Mouse (Mus musculus): Measurements from ENCODE around the gene Gm20532. TPM values are rescaled to one million over a fixed set of nuclear protein-coding genes. Genes with fewer than 3 reads are reported as not detected.

The Gm20532 gene
- polyA plus RNA-seq, 1 experiment from 2014 or later = not detected

DNA sequence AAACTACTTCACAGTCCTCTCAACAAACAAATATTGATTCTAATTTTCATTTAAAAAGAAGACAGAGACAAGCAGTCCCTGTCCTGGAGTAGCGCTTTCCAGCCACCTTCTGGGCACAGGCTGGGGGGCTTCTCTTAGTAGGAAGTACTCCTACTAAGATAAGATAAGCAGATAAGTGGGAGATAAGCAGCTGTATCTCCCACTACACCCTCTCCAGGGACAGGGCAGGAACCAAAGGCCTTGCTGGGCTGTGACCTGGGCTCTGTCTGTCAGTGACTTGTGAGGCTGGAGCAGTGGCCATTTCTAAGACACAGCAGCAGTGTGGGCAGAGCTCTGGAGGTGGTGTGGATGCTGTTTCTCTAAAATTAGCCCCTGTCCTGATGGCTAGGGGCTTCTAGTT lies 11.1 kb upstream of the Gm20532 start:
- no peaks in the 10 kb centered on the region for H3K36me3 ChIP-seq
- no peak for ATAC-seq (ENCODE audit: low read depth)
- H3K4me1 ChIP-seq (replicated peaks) = peaks cover 31% of the 10 kb centered on the region
- no peak overlapping the region for H3K4me3 ChIP-seq
- peak overlapping the region; percentile 42; the same call in 1 of the 2 replicates for H3K27ac ChIP-seq (replicated peaks)
- no peaks in the 10 kb centered on the region for H3K27me3 ChIP-seq
- H3K9ac ChIP-seq = no peak overlapping the region
- H3K4me2 ChIP-seq = no peak overlapping the region
- WGBS = 89% methylated on average over 1 of the region's 1 CpGs
- H3K9me3 ChIP-seq = no peaks in the 10 kb centered on the region

DNA sequence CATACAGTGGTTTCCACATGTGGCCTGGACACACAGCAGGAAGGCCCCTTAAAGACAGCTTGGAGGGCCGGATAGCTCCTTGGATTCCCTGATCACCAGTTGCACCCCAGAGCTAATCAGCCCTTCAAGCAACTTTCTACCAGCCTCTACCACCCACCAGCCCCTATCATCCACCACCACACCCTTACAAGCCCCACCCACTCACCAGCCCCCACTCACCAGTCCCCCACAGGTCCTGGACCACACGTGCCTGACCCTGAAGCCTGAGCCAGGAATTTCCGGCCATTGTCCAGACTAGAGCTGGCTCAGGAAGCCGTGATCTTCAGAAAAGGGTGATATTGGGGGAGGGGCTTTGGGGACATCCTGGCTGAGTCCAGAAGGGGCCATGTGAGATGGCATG lies 10.6 kb upstream of the Gm20532 start:
- Histone ChIP-seq H3K36me3 (no peaks in the 10 kb centered on the region), H3K9ac (no peak overlapping the region), H3K27ac (replicated peaks) (peak overlapping the region; percentile 42; the same call in 1 of the 2 replicates), H3K4me2 (no peak overlapping the region), H3K9me3 (no peaks in the 10 kb centered on the region), H3K4me3 (no peak overlapping the region), H3K4me1 (replicated peaks) (peaks cover 31% of the 10 kb centered on the region), H3K27me3 (no peaks in the 10 kb centered on the region)
- ATAC-seq (ENCODE audit: low read depth) = no peak
- WGBS = 49% methylated on average over 4 of the region's 4 CpGs

DNA sequence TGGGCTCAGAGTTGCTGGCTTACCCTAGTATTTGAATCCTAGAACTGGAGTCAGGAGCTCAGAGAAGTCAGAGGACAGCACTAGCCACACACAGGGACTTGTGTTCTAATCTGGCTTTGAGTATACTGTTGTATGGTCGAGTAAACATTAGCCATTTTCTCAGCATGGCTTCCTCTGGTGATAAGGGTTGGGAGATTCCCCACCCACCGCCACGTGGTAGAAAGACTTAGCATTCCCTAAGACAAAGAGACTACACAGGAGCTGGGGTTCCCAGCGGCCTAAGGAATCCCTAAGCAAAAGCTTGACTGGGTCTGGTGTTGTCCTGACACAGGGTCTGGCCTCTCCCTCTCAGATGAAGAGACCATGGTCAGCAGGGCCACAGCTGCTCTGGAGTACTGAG lies 10.0 kb upstream of the Gm20532 start:
- no peak overlapping the region for H3K4me3 ChIP-seq
- H3K4me2 ChIP-seq = no peak overlapping the region
- 55% methylated on average over 4 of the region's 4 CpGs for WGBS
- no peak for ATAC-seq (ENCODE audit: low read depth)
- no peaks in the 10 kb centered on the region for H3K9me3 ChIP-seq
- H3K9ac ChIP-seq = no peak overlapping the region
- no peak overlapping the region for H3K27ac ChIP-seq (replicated peaks)
- no peaks in the 10 kb centered on the region for H3K27me3 ChIP-seq
- H3K36me3 ChIP-seq = no peaks in the 10 kb centered on the region
- peaks cover 31% of the 10 kb centered on the region for H3K4me1 ChIP-seq (replicated peaks)

DNA sequence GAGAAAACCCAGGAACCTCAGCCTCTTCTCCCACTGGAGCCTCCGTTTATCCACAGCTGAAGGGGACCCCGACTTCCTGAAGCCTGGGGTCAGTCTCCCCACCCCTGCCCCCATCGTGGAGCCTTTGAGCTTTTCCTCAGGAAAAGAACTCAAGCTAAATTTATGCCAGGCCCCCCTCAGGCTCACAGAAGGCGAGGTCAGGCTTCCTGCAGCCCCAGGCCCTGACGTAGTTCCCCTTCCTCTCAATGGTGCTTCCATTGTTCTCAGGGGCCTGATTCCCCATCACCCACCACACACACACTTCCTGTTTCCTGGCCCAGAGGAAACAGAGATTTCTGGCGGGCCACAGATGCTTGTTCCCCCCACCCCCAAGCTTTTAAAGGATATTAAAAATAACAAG lies 8.1 kb upstream of the Gm20532 start:
- peaks cover 27% of the 10 kb centered on the region for H3K4me1 ChIP-seq (replicated peaks)
- H3K4me3 ChIP-seq = no peak overlapping the region
- 37% methylated on average over 6 of the region's 6 CpGs for WGBS
- peak overlapping the region; percentile 59 for H3K27ac ChIP-seq (replicated peaks)
- H3K36me3 ChIP-seq = no peaks in the 10 kb centered on the region
- H3K9me3 ChIP-seq = no peaks in the 10 kb centered on the region
- H3K9ac ChIP-seq = no peak overlapping the region
- no peak overlapping the region for H3K4me2 ChIP-seq
- no peaks in the 10 kb centered on the region for H3K27me3 ChIP-seq
- no peak for ATAC-seq (ENCODE audit: low read depth)

DNA sequence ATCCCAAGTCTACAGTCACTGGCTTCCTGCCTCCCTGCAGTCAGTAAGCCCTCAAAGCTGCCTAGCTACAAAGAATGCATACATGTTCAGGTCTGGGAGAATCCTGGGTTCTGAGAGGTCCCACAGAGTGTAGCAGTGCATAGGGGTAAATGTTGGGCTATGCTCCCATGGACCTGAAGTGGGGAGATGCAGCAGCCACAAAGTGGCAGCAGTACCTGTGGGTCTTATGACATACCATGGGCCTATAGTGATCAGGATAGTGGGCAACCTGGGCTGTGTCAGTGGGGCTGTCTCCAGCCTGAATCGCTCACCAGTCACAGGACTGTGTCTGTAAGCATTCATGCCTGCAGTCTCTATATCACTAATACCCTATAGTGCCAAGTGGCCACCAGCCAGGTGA lies 6.7 kb upstream of the Gm20532 start, which contains the start of gene Egfl7:
TSS of gene Egfl7 (plus strand) at position 301 of the 400 bp plus-strand sequence.
- no peak within 1 kb of the TSS for H3K4me2 ChIP-seq
- 100% methylated on average over 1 of the region's 1 CpGs for WGBS
- H3K9ac ChIP-seq = no peak within 1 kb of the TSS
- no peaks in the 10 kb centered on the region for H3K36me3 ChIP-seq
- H3K4me1 ChIP-seq (replicated peaks) = peaks cover 16% of the 10 kb centered on the region
- H3K27ac ChIP-seq (replicated peaks) = peak within 1 kb of the TSS; percentile 59
- no peak for ATAC-seq (ENCODE audit: low read depth)
- H3K4me3 ChIP-seq = no peak within 1 kb of the TSS
- H3K27me3 ChIP-seq = no peaks in the 10 kb centered on the region
- no peaks in the 10 kb centered on the region for H3K9me3 ChIP-seq

DNA sequence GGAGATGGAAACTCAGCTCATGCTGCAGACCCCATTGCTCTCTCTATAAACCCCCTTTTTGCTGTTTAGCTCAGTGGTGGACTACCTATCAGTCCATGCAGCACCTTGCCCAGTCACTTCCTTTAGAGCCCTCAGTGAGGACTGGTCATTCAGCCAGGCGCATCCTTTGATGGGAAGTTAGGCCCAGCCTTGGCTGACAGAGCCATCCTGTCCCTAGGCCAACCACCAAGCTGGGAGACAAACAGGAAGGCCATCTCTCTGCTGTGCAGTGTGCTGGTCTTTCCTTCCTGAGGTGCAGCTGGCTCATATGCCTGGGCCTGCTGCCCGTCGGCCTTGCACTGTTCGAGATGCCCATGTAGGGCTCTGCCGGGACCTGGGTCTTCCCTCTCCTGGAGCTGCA lies 5.7 kb upstream of the Gm20532 start:
- ATAC-seq (ENCODE audit: low read depth) = no peak
- 92% methylated on average over 5 of the region's 5 CpGs for WGBS
- Histone ChIP-seq H3K9ac (no peak overlapping the region), H3K36me3 (no peaks in the 10 kb centered on the region), H3K4me1 (replicated peaks) (peaks cover 16% of the 10 kb centered on the region), H3K27me3 (no peaks in the 10 kb centered on the region), H3K9me3 (no peaks in the 10 kb centered on the region), H3K27ac (replicated peaks) (no peak overlapping the region), H3K4me3 (no peak overlapping the region), H3K4me2 (no peak overlapping the region)

DNA sequence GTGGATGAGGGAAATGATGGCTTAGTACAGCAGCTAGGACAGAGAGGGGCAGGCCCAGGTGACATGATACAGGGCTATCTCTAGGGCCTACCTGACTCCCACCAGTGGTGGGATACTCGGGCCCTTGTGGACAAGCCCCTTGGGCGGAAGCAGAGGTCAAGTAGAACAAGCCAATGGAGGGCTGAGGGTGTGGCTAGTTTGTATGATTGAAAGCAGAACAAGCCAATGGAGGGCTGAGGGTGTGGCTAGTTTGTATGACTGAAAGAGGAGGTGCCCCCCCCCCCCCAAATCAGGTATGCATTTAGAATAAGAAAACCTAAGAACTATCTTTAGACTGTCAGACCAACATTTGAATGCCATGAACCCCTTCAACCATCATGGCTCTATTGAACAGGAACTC lies 4.2 kb upstream of the Gm20532 start:
- WGBS = 48% methylated on average over 2 of the region's 2 CpGs
- Histone ChIP-seq H3K9me3 (no peaks in the 10 kb centered on the region), H3K27ac (replicated peaks) (no peak overlapping the region), H3K4me3 (no peak overlapping the region), H3K36me3 (no peaks in the 10 kb centered on the region), H3K4me1 (replicated peaks) (peaks cover 20% of the 10 kb centered on the region), H3K27me3 (no peaks in the 10 kb centered on the region), H3K9ac (no peak overlapping the region), H3K4me2 (no peak overlapping the region)
- ATAC-seq (ENCODE audit: low read depth) = no peak

DNA sequence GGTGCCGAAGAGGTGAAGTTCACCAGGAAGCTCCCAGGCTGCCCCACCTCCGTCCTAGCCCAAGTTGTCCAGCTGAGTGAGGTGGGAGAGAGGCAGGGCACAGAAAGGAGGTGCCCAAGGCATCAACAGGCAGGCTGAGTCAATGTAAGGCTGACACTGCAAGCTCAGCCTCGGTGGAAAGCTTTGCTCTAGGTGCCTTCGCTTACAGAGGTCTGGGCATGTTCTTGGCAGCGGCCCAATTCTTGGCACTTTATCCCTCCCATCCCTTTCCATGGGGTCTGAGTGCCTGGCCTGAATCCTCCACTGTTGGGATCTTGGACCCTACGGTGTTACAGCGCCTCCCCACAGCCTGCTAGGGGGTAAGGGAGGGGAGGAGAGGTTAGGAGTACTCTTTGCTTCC lies 3.7 kb upstream of the Gm20532 start:
- Histone ChIP-seq H3K9me3 (no peaks in the 10 kb centered on the region), H3K4me1 (replicated peaks) (peaks cover 17% of the 10 kb centered on the region), H3K4me3 (no peak overlapping the region), H3K27me3 (no peaks in the 10 kb centered on the region), H3K27ac (replicated peaks) (peak overlapping the region; percentile 49), H3K4me2 (no peak overlapping the region), H3K36me3 (no peaks in the 10 kb centered on the region), H3K9ac (no peak overlapping the region)
- no peak for ATAC-seq (ENCODE audit: low read depth)
- WGBS = 84% methylated on average over 7 of the region's 7 CpGs

DNA sequence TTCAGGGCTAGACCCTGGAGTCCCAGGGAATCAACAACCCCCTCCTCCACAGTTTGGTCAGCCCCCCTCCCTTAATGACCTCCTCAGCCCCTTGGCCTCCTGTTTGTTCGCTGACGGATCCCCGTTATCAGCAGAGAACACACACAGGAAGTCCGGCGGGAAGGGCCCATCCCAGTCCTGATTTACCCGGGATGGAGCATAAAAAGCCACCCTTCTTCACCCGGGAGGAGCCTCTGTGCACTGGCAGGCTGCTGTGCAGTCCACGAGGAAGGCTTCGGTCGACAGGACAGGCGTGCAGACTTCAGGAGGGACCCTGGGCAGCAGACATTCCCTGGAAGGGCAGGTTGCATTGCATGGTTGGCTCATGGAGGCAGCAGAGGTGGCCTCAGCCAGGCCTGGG lies 2.8 kb upstream of the Gm20532 start:
- H3K4me1 ChIP-seq (replicated peaks) = peaks cover 8% of the 10 kb centered on the region; the same call in 1 of the 2 replicates
- no peak for ATAC-seq (ENCODE audit: low read depth)
- no peaks in the 10 kb centered on the region for H3K27me3 ChIP-seq
- no peaks in the 10 kb centered on the region for H3K36me3 ChIP-seq
- H3K4me2 ChIP-seq = no peak overlapping the region
- peak overlapping the region; percentile 51 for H3K4me3 ChIP-seq
- no peaks in the 10 kb centered on the region for H3K9me3 ChIP-seq
- peak overlapping the region; percentile 50 for H3K9ac ChIP-seq
- WGBS = 62% methylated on average over 11 of the region's 11 CpGs
- peak overlapping the region; percentile 65; the same call in 1 of the 2 replicates for H3K27ac ChIP-seq (replicated peaks)

DNA sequence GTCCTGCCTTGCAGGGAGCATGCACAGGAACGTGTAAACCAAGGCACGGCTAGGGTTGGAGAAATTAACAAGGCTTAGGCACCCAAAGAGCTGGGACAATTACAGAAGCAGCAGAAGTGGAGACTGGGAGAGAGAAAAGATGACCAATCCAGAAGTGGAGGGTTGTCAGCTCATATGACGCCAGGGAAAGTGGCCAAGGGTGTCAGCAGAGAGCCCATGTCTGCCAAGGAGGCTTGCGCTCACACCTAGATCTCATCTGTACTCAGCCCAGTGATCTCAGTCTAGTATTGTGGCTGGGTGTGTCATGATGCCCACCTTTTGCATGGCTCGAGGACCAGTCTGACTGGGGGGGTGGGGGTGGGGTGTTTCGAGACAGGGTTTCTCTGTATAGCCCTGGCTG lies 726 bp upstream of the Gm20532 start:
- Histone ChIP-seq H3K36me3 (no peaks in the 10 kb centered on the region), H3K4me2 (no peak overlapping the region), H3K9ac (peak overlapping the region; percentile 27), H3K27ac (replicated peaks) (peak overlapping the region; percentile 63), H3K4me3 (peak overlapping the region; percentile 51), H3K9me3 (no peaks in the 10 kb centered on the region), H3K4me1 (replicated peaks) (peaks cover 8% of the 10 kb centered on the region; the same call in 1 of the 2 replicates), H3K27me3 (no peaks in the 10 kb centered on the region)
- no peak for ATAC-seq (ENCODE audit: low read depth)
- 65% methylated on average over 6 of the region's 6 CpGs for WGBS

DNA sequence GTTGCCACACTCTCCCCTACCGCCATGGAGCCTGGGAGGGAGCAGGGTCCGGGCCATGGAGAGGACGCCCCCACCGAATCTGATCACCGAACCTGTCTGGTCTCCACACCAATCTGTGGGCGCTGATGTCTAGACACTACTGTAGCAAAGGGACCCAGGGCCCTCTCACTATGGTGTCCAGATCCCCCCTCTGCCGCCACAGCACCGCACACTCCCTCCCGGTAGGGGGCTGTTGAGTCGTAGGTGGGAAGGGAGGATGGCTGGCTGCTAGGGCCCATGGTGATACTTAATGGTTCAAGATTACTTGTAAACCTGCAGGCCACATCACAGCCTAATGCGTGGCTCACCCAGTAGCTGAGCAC lies 586 bp downstream of the Gm20532 start:
- Histone ChIP-seq H3K9ac (peak overlapping the region; percentile 74), H3K9me3 (no peaks in the 10 kb centered on the region), H3K27me3 (no peaks in the 10 kb centered on the region), H3K4me1 (replicated peaks) (peaks cover 8% of the 10 kb centered on the region; the same call in 1 of the 2 replicates), H3K36me3 (no peaks in the 10 kb centered on the region), H3K27ac (replicated peaks) (peak overlapping the region; percentile 42), H3K4me2 (peak overlapping the region; percentile 66), H3K4me3 (peak overlapping the region; percentile 51)
- peak; percentile 68 for ATAC-seq (ENCODE audit: low read depth)
- WGBS = 10% methylated on average over 11 of the region's 11 CpGs

DNA sequence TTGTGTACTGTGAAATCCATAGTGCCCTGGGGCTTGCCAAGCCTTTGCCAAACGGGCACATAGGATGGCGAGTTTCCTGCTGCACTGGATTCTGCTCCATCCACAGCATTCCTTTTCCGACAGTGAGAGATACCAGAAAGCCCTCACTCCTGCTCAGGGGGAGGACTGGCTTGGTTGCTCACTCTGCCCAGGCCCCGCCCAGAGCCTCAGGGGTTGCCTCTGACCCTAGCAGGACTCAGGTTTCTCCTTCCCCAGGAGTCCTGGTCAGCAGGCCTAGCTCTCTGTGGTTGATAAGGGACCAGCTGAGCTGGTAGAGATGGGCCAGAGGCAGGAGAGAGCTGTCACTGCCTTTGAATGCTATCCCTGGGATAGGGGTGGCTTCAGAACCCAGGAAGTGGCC lies 2.1 kb downstream of the Gm20532 start:
- peaks cover 8% of the 10 kb centered on the region; the same call in 1 of the 2 replicates for H3K4me1 ChIP-seq (replicated peaks)
- 67% methylated on average over 4 of the region's 4 CpGs for WGBS
- H3K4me3 ChIP-seq = peak overlapping the region; percentile 51
- H3K27ac ChIP-seq (replicated peaks) = peak overlapping the region; percentile 38; the same call in 1 of the 2 replicates
- H3K9ac ChIP-seq = peak overlapping the region; percentile 43; the same call in 1 of the 2 replicates
- ATAC-seq (ENCODE audit: low read depth) = no peak
- H3K4me2 ChIP-seq = peak overlapping the region; percentile 66
- H3K27me3 ChIP-seq = no peaks in the 10 kb centered on the region
- no peaks in the 10 kb centered on the region for H3K9me3 ChIP-seq
- no peaks in the 10 kb centered on the region for H3K36me3 ChIP-seq

DNA sequence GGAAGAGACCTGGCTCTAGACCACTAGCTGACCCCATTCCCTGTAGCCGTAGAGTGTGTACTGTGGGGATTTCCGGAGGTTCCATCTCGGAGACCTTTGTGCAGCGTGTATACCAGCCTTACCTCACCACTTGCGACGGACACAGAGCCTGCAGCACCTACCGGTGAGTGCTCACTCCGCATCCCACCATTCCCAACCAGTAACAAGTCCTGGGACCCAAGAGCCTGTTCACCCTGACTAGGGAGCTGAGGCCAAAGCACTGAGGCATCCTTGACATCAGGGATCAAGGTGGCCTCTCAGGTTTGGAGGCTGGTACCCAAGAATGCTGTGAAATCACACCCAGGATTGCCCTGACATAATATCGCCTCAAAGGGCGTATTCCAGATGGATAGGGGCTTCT lies 2.8 kb downstream of the Gm20532 start:
- WGBS = 88% methylated on average over 10 of the region's 10 CpGs
- H3K27me3 ChIP-seq = no peaks in the 10 kb centered on the region
- 0 out of 2 replicates have a peak overlapping the region, but pooled peaks have one; percentile 38 for H3K9ac ChIP-seq
- H3K27ac ChIP-seq (replicated peaks) = no peak overlapping the region
- no peaks in the 10 kb centered on the region for H3K36me3 ChIP-seq
- peak overlapping the region; percentile 51; the same call in 1 of the 2 replicates for H3K4me3 ChIP-seq
- ATAC-seq (ENCODE audit: low read depth) = no peak
- H3K4me1 ChIP-seq (replicated peaks) = peaks cover 8% of the 10 kb centered on the region; the same call in 1 of the 2 replicates
- no peaks in the 10 kb centered on the region for H3K9me3 ChIP-seq
- peak overlapping the region; percentile 66 for H3K4me2 ChIP-seq

Measured in neural tube, embryonic 13.5 days (tissue).